Mouse (Mus musculus): Measurements from ENCODE around the gene Tgfa. TPM values are rescaled to one million over a fixed set of nuclear protein-coding genes. Genes with fewer than 3 reads are reported as not detected.

Tgfa gene
- polyA plus RNA-seq, 1 experiment from 2014 or later: 1.9 TPM

GRCm38 (mm10) chr6:86210619-86211018, 15.6 kb downstream of the Tgfa start:
- H3K36me3 ChIP-seq (ENCODE audit: control insufficient read depth, insufficient read depth, low read length): no peaks in the 10 kb centered on the region
- H3K27ac ChIP-seq (ENCODE audit: low read depth, low read length): no peak overlapping the region
- H3K4me1 ChIP-seq (replicated peaks; ENCODE audit: control insufficient read depth, insufficient read depth, low read length): 0 out of 2 replicates have a peak, but pooled peaks cover 3% of the 10 kb centered on the region
- H3K4me3 ChIP-seq (ENCODE audit: low read depth, low read length): no peak overlapping the region
- no peak overlapping the region for H3K4me2 ChIP-seq (ENCODE audit: low read depth, low read length, severe bottlenecking)
- WGBS: 66% methylated on average over 3 of the region's 3 CpGs
- ATAC-seq (replicated peaks; ENCODE audit: low FRiP score) (no peak), DNase-seq (ENCODE audit: low spot score) (no peak)
- H3K9ac ChIP-seq (ENCODE audit: low read length): no peak overlapping the region
- no peaks in the 10 kb centered on the region for H3K9me3 ChIP-seq (ENCODE audit: control insufficient read depth, low read length)
- no peaks in the 10 kb centered on the region for H3K27me3 ChIP-seq (ENCODE audit: control insufficient read depth, insufficient read depth, low read length)

DNA sequence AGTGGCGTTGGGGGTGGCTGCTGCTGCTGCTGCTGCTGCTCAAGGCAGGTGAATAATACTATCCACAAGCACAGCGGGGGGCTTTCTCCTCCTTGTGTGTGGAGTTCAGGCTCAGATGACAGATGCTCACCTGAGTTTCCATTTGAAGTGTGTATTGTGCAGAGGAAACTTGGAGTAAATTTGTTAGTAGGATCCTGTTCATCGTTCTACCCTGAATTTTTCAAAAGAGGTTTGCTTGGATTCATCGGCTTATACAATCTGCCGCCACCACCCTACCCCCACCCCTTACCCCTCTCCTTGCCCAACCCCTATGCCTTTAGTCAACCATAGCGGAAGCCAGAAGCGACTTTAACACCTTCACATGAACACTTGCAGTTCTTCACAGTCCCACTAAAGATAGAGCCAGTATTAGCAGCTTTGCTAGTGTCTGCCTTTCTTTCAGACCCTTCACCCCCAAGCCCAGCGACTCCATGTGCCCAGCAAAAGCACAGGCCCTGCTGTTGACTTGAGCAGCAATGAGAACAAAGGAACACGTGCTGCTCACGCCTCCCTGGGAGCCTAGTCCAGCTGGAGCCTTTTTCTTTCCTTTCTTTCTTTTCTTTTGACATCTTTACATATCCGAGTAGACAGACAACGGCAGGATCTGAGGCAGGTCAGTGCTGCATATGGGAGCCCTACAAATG, 16.2 kb downstream of the Tgfa start:
- Histone ChIP-seq H3K4me1 (replicated peaks; ENCODE audit: control insufficient read depth, insufficient read depth, low read length) (0 out of 2 replicates have a peak, but pooled peaks cover 3% of the 10 kb centered on the region), H3K36me3 (ENCODE audit: control insufficient read depth, insufficient read depth, low read length) (no peaks in the 10 kb centered on the region), H3K27me3 (ENCODE audit: control insufficient read depth, insufficient read depth, low read length) (no peaks in the 10 kb centered on the region), H3K9me3 (ENCODE audit: control insufficient read depth, low read length) (no peaks in the 10 kb centered on the region), H3K9ac (ENCODE audit: low read length) (no peak overlapping the region), H3K27ac (ENCODE audit: low read depth, low read length) (no peak overlapping the region), H3K4me3 (ENCODE audit: low read depth, low read length) (no peak overlapping the region), H3K4me2 (ENCODE audit: low read depth, low read length, severe bottlenecking) (no peak overlapping the region)
- WGBS: 47% methylated on average over 12 of the region's 12 CpGs
- ATAC-seq (replicated peaks; ENCODE audit: low FRiP score): peak; percentile 55; the same call in 1 of the 2 replicates
- no peak for DNase-seq (ENCODE audit: low spot score)

- WGBS: 82% methylated on average over 3 of the region's 3 CpGs
- Histone ChIP-seq H3K36me3 (ENCODE audit: control insufficient read depth, insufficient read depth, low read length) (no peaks in the 10 kb centered on the region), H3K4me3 (ENCODE audit: low read depth, low read length) (no peak overlapping the region), H3K4me2 (ENCODE audit: low read depth, low read length, severe bottlenecking) (no peak overlapping the region), H3K27ac (ENCODE audit: low read depth, low read length) (no peak overlapping the region), H3K27me3 (ENCODE audit: control insufficient read depth, insufficient read depth, low read length) (no peaks in the 10 kb centered on the region), H3K9me3 (ENCODE audit: control insufficient read depth, low read length) (no peaks in the 10 kb centered on the region), H3K4me1 (replicated peaks; ENCODE audit: control insufficient read depth, insufficient read depth, low read length) (0 out of 2 replicates have a peak, but pooled peaks cover 3% of the 10 kb centered on the region), H3K9ac (ENCODE audit: low read length) (no peak overlapping the region)
- DNase-seq (ENCODE audit: low spot score) (no peak), ATAC-seq (replicated peaks; ENCODE audit: low FRiP score) (no peak)
Measured at GRCm38 (mm10) chr6:86212871-86213640, 18.0 kb downstream of the Tgfa start.

DNA sequence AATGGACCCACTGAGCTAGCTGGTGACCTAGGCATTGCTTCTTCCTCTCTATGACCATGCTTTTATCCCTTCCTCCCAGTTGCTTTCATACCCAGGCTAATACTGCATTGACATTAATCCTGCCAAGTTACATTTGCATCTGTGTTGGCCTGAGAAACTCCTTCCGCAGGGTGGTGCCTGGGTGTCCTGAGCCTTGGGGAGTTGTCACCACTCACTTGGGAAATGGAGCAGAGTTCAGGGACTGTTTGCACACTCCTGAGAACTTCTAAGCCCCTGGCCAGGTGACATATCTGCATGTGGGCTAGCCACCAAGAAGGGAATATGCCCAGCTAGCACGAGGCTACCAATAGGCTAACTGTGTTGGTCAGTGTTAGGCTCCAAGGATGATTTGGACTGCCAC, 23.0 kb downstream of the Tgfa start:
- no peak overlapping the region for H3K9ac ChIP-seq (ENCODE audit: low read length)
- no peaks in the 10 kb centered on the region for H3K36me3 ChIP-seq (ENCODE audit: control insufficient read depth, insufficient read depth, low read length)
- H3K9me3 ChIP-seq (ENCODE audit: control insufficient read depth, low read length): no peaks in the 10 kb centered on the region
- DNase-seq (ENCODE audit: low spot score) (no peak), ATAC-seq (replicated peaks; ENCODE audit: low FRiP score) (no peak)
- H3K4me2 ChIP-seq (ENCODE audit: low read depth, low read length, severe bottlenecking): no peak overlapping the region
- H3K27ac ChIP-seq (ENCODE audit: low read depth, low read length): no peak overlapping the region
- H3K4me1 ChIP-seq (replicated peaks; ENCODE audit: control insufficient read depth, insufficient read depth, low read length): no peaks in the 10 kb centered on the region
- no peaks in the 10 kb centered on the region for H3K27me3 ChIP-seq (ENCODE audit: control insufficient read depth, insufficient read depth, low read length)
- no peak overlapping the region for H3K4me3 ChIP-seq (ENCODE audit: low read depth, low read length)
- 90% methylated on average over 2 of the region's 2 CpGs for WGBS

DNA sequence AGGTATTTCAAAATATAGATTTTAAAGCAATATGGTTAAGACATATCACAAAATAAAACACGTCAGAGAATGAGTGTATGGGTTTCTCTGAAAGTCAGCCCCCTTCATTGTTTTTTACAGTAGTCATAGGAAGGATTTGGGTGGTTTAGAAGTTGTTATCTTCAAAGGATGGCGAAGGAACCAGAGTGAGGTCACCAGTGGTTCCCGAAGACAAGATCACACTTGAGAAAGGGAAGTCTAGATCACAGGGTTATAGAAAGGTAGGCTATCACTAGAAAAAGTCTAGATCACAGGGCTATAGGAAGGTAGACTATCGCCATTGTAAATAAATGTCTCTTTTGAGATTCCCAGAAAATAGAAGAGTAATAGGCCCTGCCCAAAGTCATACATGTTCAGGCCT, 23.7 kb downstream of the Tgfa start:
- Histone ChIP-seq H3K4me1 (replicated peaks; ENCODE audit: control insufficient read depth, insufficient read depth, low read length) (no peaks in the 10 kb centered on the region), H3K9me3 (ENCODE audit: control insufficient read depth, low read length) (no peaks in the 10 kb centered on the region), H3K27me3 (ENCODE audit: control insufficient read depth, insufficient read depth, low read length) (no peaks in the 10 kb centered on the region), H3K9ac (ENCODE audit: low read length) (no peak overlapping the region), H3K4me2 (ENCODE audit: low read depth, low read length, severe bottlenecking) (no peak overlapping the region), H3K36me3 (ENCODE audit: control insufficient read depth, insufficient read depth, low read length) (no peaks in the 10 kb centered on the region), H3K4me3 (ENCODE audit: low read depth, low read length) (no peak overlapping the region), H3K27ac (ENCODE audit: low read depth, low read length) (no peak overlapping the region)
- DNase-seq (ENCODE audit: low spot score) (no peak), ATAC-seq (replicated peaks; ENCODE audit: low FRiP score) (no peak)
- 88% methylated on average over 4 of the region's 4 CpGs for WGBS

- ATAC-seq (replicated peaks; ENCODE audit: low FRiP score): no peak
- Histone ChIP-seq H3K9ac (ENCODE audit: low read length) (no peak overlapping the region), H3K27ac (ENCODE audit: low read depth, low read length) (no peak overlapping the region), H3K9me3 (ENCODE audit: control insufficient read depth, low read length) (no peaks in the 10 kb centered on the region), H3K36me3 (ENCODE audit: control insufficient read depth, insufficient read depth, low read length) (no peaks in the 10 kb centered on the region), H3K4me2 (ENCODE audit: low read depth, low read length, severe bottlenecking) (no peak overlapping the region), H3K27me3 (ENCODE audit: control insufficient read depth, insufficient read depth, low read length) (no peaks in the 10 kb centered on the region), H3K4me1 (replicated peaks; ENCODE audit: control insufficient read depth, insufficient read depth, low read length) (no peaks in the 10 kb centered on the region), H3K4me3 (ENCODE audit: low read depth, low read length) (no peak overlapping the region)
- 79% methylated on average over 5 of the region's 5 CpGs for WGBS
- DNase-seq (ENCODE audit: low spot score): no peak
Measured at GRCm38 (mm10) chr6:86219494-86219893, 24.5 kb downstream of the Tgfa start.

DNA sequence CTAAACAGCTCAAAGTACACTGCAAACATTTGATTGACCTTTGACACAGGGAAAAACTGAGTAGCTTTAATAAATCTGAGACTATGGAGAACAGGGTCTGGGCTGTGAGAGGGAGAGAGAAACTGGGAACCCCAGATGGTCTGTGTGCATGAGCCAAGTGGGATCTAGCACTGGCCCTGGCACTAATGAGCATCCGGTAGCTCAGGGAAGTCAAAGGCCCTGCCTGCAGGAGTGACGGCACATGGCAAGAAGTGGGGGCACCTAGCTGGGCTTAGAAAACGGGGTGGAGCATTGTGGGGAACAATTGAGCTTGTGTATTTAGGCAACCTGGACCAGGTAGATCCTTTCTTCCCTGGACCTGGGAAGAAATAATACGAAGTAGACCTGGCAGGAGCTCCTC, 25.1 kb downstream of the Tgfa start:
- Histone ChIP-seq H3K27ac (ENCODE audit: low read depth, low read length) (no peak overlapping the region), H3K27me3 (ENCODE audit: control insufficient read depth, insufficient read depth, low read length) (no peaks in the 10 kb centered on the region), H3K36me3 (ENCODE audit: control insufficient read depth, insufficient read depth, low read length) (no peaks in the 10 kb centered on the region), H3K4me2 (ENCODE audit: low read depth, low read length, severe bottlenecking) (no peak overlapping the region), H3K9ac (ENCODE audit: low read length) (no peak overlapping the region), H3K4me1 (replicated peaks; ENCODE audit: control insufficient read depth, insufficient read depth, low read length) (no peaks in the 10 kb centered on the region), H3K9me3 (ENCODE audit: control insufficient read depth, low read length) (no peaks in the 10 kb centered on the region), H3K4me3 (ENCODE audit: low read depth, low read length) (no peak overlapping the region)
- no peak for ATAC-seq (replicated peaks; ENCODE audit: low FRiP score)
- DNase-seq (ENCODE audit: low spot score): no peak
- WGBS: 85% methylated on average over 4 of the region's 4 CpGs

DNA sequence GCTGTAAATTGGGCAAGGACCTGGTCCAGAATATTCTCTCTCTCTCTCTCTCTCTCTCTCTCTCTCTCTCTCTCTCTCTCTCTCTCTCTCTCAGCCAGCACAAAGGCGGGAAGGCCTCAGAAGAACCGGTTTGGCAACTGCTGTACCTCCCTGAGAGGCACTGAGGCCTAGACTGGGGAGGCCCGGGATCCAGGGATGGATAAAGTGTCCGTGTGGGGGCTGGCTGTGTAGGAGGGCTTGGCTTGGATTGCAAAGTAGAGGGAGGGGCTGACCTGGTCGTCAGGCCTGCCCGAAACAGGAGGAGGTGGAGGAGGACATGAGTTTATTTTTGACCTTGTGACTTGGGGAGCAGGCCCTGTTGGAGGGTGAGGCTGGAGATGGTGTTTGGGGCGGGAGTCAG, 27.4 kb downstream of the Tgfa start:
- no peak overlapping the region for H3K4me2 ChIP-seq (ENCODE audit: low read depth, low read length, severe bottlenecking)
- WGBS: 42% methylated on average over 7 of the region's 7 CpGs
- H3K36me3 ChIP-seq (ENCODE audit: control insufficient read depth, insufficient read depth, low read length): no peaks in the 10 kb centered on the region
- no peaks in the 10 kb centered on the region for H3K27me3 ChIP-seq (ENCODE audit: control insufficient read depth, insufficient read depth, low read length)
- H3K9me3 ChIP-seq (ENCODE audit: control insufficient read depth, low read length): no peaks in the 10 kb centered on the region
- no peak for ATAC-seq (replicated peaks; ENCODE audit: low FRiP score)
- H3K4me1 ChIP-seq (replicated peaks; ENCODE audit: control insufficient read depth, insufficient read depth, low read length): no peaks in the 10 kb centered on the region
- H3K4me3 ChIP-seq (ENCODE audit: low read depth, low read length): no peak overlapping the region
- DNase-seq (ENCODE audit: low spot score): no peak
- no peak overlapping the region for H3K27ac ChIP-seq (ENCODE audit: low read depth, low read length)
- no peak overlapping the region for H3K9ac ChIP-seq (ENCODE audit: low read length)

GRCm38 (mm10) chr6:86225604-86226003, 30.6 kb downstream of the Tgfa start:
- Histone ChIP-seq H3K36me3 (ENCODE audit: control insufficient read depth, insufficient read depth, low read length) (no peaks in the 10 kb centered on the region), H3K27ac (ENCODE audit: low read depth, low read length) (no peak overlapping the region), H3K4me2 (ENCODE audit: low read depth, low read length, severe bottlenecking) (no peak overlapping the region), H3K4me1 (replicated peaks; ENCODE audit: control insufficient read depth, insufficient read depth, low read length) (no peaks in the 10 kb centered on the region), H3K9me3 (ENCODE audit: control insufficient read depth, low read length) (no peaks in the 10 kb centered on the region), H3K4me3 (ENCODE audit: low read depth, low read length) (no peak overlapping the region), H3K27me3 (ENCODE audit: control insufficient read depth, insufficient read depth, low read length) (no peaks in the 10 kb centered on the region), H3K9ac (ENCODE audit: low read length) (no peak overlapping the region)
- DNase-seq (ENCODE audit: low spot score) (no peak), ATAC-seq (replicated peaks; ENCODE audit: low FRiP score) (no peak)

Data from forebrain, embryonic 11.5 days (tissue).